Mouse (Mus musculus) MEL (cell line): ENCODE results near the gene Sephs2. TPM values are rescaled to one million over a fixed set of nuclear protein-coding genes. Genes with fewer than 3 reads are reported as not detected.

ENCODE experiments used
- DNase-seq: peaks from one replicate; pipeline ENCODE4 v3.0.0; 2011; ENCODE audit warnings: low read depth, low spot score
- H3K27ac ChIP-seq: 2 replicates; pipeline ENCODE4 v1.5.1; 2012; ENCODE audit warnings: low read depth, mild to moderate bottlenecking, control low read depth, low read length, moderate library complexity; ENCODE audit not compliant: control insufficient read depth
- H3K27me3 ChIP-seq, 2 experiments: fragments of 150-350 bp in 1 of 2; sonication (generic) in 1 of 2; 2 replicates each; pipeline ENCODE4 v1.6.1; 2012; ENCODE audit warnings: low read length in 2 of 2, mild to moderate bottlenecking in 2 of 2, improper control_type of control experiment in 1 of 2, moderate library complexity in 1 of 2; ENCODE audit not compliant: insufficient read depth in 2 of 2, control insufficient read depth in 1 of 2
- H3K36me3 ChIP-seq, 2 experiments: 2 replicates each; pipeline ENCODE4 v1.6.1; 2012 to 2014; ENCODE audit warnings: low read length in 2 of 2, improper control_type of control experiment in 1 of 2, inconsistent platforms in 1 of 2, mild to moderate bottlenecking in 1 of 2; ENCODE audit not compliant: insufficient read depth in 2 of 2, control insufficient read depth in 1 of 2
- H3K4me1 ChIP-seq, 2 experiments: fragments of 150-350 bp in 1 of 2; sonication (generic) in 1 of 2; 2 replicates each; pipeline ENCODE4 v1.6.1; 2012; ENCODE audit warnings: low read length in 2 of 2, improper control_type of control experiment in 1 of 2, mild to moderate bottlenecking in 1 of 2; ENCODE audit not compliant: insufficient read depth in 2 of 2, control insufficient read depth in 1 of 2
- H3K4me3 ChIP-seq, 2 experiments: fragments of 150-350 bp in 1 of 2; sonication (generic) in 1 of 2; 2 replicates each; pipeline ENCODE4 v1.5.1; 2012; ENCODE audit warnings: low read depth in 2 of 2, low read length in 2 of 2, mild to moderate bottlenecking in 2 of 2, moderate library complexity in 2 of 2, control low read depth in 1 of 2, improper control_type of control experiment in 1 of 2; ENCODE audit not compliant: control insufficient read depth in 1 of 2, insufficient read depth in 1 of 2
- H3K79me2 ChIP-seq: 2 replicates; pipeline ENCODE4 v1.6.1; 2012; ENCODE audit warnings: mild to moderate bottlenecking, low read length, moderate library complexity; ENCODE audit not compliant: control insufficient read depth, poor library complexity, insufficient read depth
- H3K9ac ChIP-seq: 2 replicates; pipeline ENCODE4 v1.6.1; 2012; ENCODE audit warnings: low read depth, mild to moderate bottlenecking, control low read depth, low read length, moderate library complexity; ENCODE audit not compliant: control insufficient read depth, poor library complexity, severe bottlenecking
- H3K9me3 ChIP-seq: fragments of 150-350 bp; sonication (generic); replicated peaks from 2 replicates; pipeline ENCODE4 v1.6.1; 2012; ENCODE audit warnings: mild to moderate bottlenecking, low read length, improper control_type of control experiment, moderate library complexity; ENCODE audit not compliant: insufficient read depth
- CHD1 ChIP-seq: IDR thresholded peaks from 2 replicates; pipeline ENCODE4 v1.6.1; 2012; ENCODE audit warnings: low read depth, mild to moderate bottlenecking, inconsistent platforms, low read length, improper control_type of control experiment
- CHD2 ChIP-seq: IDR thresholded peaks from 2 replicates; pipeline ENCODE4 v1.6.1; 2011; ENCODE audit warnings: low read length, improper control_type of control experiment
- CTCF ChIP-seq, 3 experiments: IDR thresholded peaks in 2 of 3; conservative IDR thresholded peaks in 1 of 3; 2 replicates each; pipeline ENCODE4 v1.5.1; 2011 to 2012; ENCODE audit warnings: low read length in 3 of 3, low read depth in 2 of 3, mild to moderate bottlenecking in 2 of 3, improper control_type of control experiment in 1 of 3, inconsistent platforms in 1 of 3, mixed read lengths in 1 of 3, moderate library complexity in 1 of 3; ENCODE audit not compliant: control insufficient read depth in 1 of 3, insufficient read depth in 1 of 3, poor library complexity in 1 of 3, severe bottlenecking in 1 of 3
- GATA1 ChIP-seq: IDR thresholded peaks from 2 replicates; pipeline ENCODE4 v1.6.1; 2011; ENCODE audit warnings: low read depth, low read length, improper control_type of control experiment
- MAFK ChIP-seq: IDR thresholded peaks from 2 replicates; pipeline ENCODE4 v1.6.1; 2011; ENCODE audit warnings: low read depth, mild to moderate bottlenecking, low read length, improper control_type of control experiment, borderline replicate concordance
- MAX ChIP-seq: IDR thresholded peaks from 2 replicates; pipeline ENCODE4 v1.6.1; 2011; ENCODE audit warnings: low read length, improper control_type of control experiment
- MXI1 ChIP-seq: IDR thresholded peaks from 2 replicates; pipeline ENCODE4 v1.6.1; 2011; ENCODE audit warnings: mild to moderate bottlenecking, low read depth, low read length, improper control_type of control experiment
- NRF1 ChIP-seq: IDR thresholded peaks from 2 replicates; pipeline ENCODE4 v1.6.1; 2014; ENCODE audit warnings: low read depth, mild to moderate bottlenecking, inconsistent platforms, low read length, improper control_type of control experiment, moderate library complexity; ENCODE audit not compliant: poor library complexity, insufficient read depth, severe bottlenecking
- POLR2AphosphoS2 ChIP-seq: IDR thresholded peaks from 2 replicates; pipeline ENCODE4 v1.6.1; 2011; ENCODE audit warnings: low read length, improper control_type of control experiment
- POLR2AphosphoS5 ChIP-seq: IDR thresholded peaks from 2 replicates; pipeline ENCODE4 v1.6.1; 2012; ENCODE audit warnings: low read depth, borderline replicate concordance, mild to moderate bottlenecking, inconsistent platforms, low read length, moderate library complexity, mixed read lengths
- RAD21 ChIP-seq: IDR thresholded peaks from 2 replicates; pipeline ENCODE4 v1.6.1; 2011; ENCODE audit warnings: mild to moderate bottlenecking, low read depth, low read length, improper control_type of control experiment
- TAL1 ChIP-seq: IDR thresholded peaks from 2 replicates; pipeline ENCODE4 v1.6.1; 2012; ENCODE audit warnings: mild to moderate bottlenecking, inconsistent platforms, low read length, moderate library complexity, mixed read lengths
- TBP ChIP-seq: IDR thresholded peaks from 2 replicates; pipeline ENCODE4 v1.8.0; 2011; ENCODE audit warnings: low read depth, low read length, improper control_type of control experiment
- TCF12 ChIP-seq: IDR thresholded peaks from 2 replicates; pipeline ENCODE4 v1.6.1; 2014; ENCODE audit warnings: low read depth, mild to moderate bottlenecking, inconsistent platforms, low read length, improper control_type of control experiment, moderate library complexity
- ZMIZ1 ChIP-seq: IDR thresholded peaks from 2 replicates; pipeline ENCODE4 v1.6.1; 2012; ENCODE audit warnings: low read depth, mild to moderate bottlenecking, inconsistent platforms, low read length, improper control_type of control experiment, moderate library complexity
- ZNF384 ChIP-seq: IDR thresholded peaks from 2 replicates; pipeline ENCODE4 v1.6.1; 2012; ENCODE audit warnings: low read depth, mild to moderate bottlenecking, inconsistent platforms, low read length, improper control_type of control experiment
- polyA plus RNA-seq, 2 experiments: library from polyadenylated mRNA; stranded (reverse) in 1 of 2; unstranded in 1 of 2; fragments of >175 nt in 1 of 2; fragments of >200 nt in 1 of 2; gene quantifications; 2 replicates each; pipeline versions ENCODE4 v1.2.1 to v1.2.4; 2012; ENCODE audit warnings: low replicate concordance in 2 of 2, low read depth in 1 of 2; ENCODE audit not compliant: insufficient read length in 2 of 2, insufficient read depth in 1 of 2, missing spikeins in 1 of 2
- total RNA-seq: library from RNA; depleted of rRNA; stranded (reverse); fragments of 300-350 nt; gene quantifications from 2 replicates; pipeline ENCODE4 v1.2.3, GENCODE M21; 2012

Sephs2 gene
- total and polyA plus RNA-seq, 3 experiments, result 109 to 182 TPM; not detected in 1

DNA sequence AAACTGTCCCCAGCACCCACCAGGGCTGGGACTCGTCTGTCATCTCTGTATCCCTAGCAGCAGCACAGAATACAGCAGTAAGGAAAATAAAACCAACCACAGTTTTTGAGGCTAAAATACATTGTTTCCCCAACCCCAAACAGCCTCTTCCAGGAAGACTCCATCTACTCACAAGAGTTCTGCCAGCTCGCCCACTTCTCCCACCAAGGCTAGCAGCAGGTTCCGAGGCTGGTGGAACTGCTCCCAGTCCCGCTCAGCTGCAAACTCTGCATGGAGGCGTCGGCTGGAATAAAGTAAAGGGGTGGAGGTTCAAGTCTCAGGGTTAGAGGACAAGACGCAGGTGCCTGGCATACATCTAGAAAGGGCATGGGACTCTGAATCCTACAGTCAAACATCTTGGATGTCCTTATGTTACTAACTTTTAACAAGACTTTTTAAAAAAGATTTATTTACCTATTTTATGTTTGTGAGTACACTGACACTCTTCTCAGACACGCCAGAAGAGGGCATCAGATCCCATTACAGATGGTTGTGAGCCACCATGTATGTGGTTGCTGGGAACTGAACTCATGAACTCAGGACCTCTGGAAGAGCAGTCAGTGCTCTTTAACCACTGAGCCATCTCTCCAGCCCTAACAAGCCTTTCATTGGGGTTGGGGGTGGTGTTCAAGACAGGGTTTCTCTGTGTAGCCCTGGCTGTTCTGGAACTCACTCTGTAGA is 14.5 kb downstream of the Sephs2 start:
- Histone ChIP-seq H3K27me3 (no peaks in the 10 kb centered on the region), H3K79me2 (peaks cover 11% of the 10 kb centered on the region), H3K9ac (peak overlapping the region; percentile 84), H3K4me1 (peaks cover 19 to 40% of the 10 kb centered on the region in 2 experiments), H3K27ac (peak overlapping the region; percentile 6; the same call in 1 of the 2 replicates), H3K9me3 (no peaks in the 10 kb centered on the region), H3K36me3 (peaks cover 0 to 41% of the 10 kb centered on the region in 2 experiments; a peak in 2 of 4 replicates), H3K4me3 (peak overlapping the region; percentile 65 to 92)
- no peak for TF ChIP-seq CHD2
- TF ChIP-seq NRF1, result no peak
- TF ChIP-seq MAX, result no peak
- 0 out of 2 replicates have a peak, but pooled peaks have one; percentile 7 for TF ChIP-seq TCF12
- no peak; the same call in 1 of the 2 replicates for TF ChIP-seq RAD21
- TF ChIP-seq POLR2AphosphoS5, result no peak
- TF ChIP-seq CTCF (IDR thresholded peaks at IDR 0.05 in 2 of 3, conservative IDR thresholded peaks at IDR 0.05 in 1 of 3; ENCODE audit: control insufficient read depth in 1 of 3, insufficient read depth in 1 of 3, low read depth in 2 of 3, low read length in 3 of 3, poor library complexity in 1 of 3, severe bottlenecking in 1 of 3), result peak in 1 of 3 experiments; percentile 30; a peak in 1 of 6 replicates
- TF ChIP-seq CHD1, result no peak
- TF ChIP-seq TAL1, result no peak
- TF ChIP-seq MXI1, result no peak
- TF ChIP-seq TBP, result no peak; the same call in 1 of the 2 replicates
- no peak for TF ChIP-seq POLR2AphosphoS2
- peak; percentile 46 for DNase-seq

DNA sequence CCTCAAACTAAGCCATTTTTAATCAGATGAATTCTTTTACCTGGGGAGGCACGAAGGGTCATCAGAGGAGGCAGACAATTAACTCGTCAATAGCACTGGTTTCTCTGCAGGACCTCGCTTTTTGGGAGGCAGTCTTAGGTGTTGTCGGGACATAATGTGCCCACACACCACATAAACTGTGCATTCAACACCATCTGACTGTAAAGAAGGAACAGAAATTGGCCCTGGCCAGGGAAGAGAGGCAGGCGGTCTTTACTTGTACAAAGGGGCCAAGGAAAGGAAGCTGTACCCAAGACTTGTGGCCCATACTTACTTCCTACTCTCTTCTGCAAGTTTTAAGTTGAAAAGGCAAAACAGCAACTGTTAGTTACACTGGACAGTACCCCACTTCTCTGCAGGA is 17.3 kb downstream of the Sephs2 start:
- Histone ChIP-seq H3K36me3 (peaks cover 0 to 27% of the 10 kb centered on the region in 2 experiments), H3K27me3 (no peaks in the 10 kb centered on the region), H3K79me2 (peaks cover 11% of the 10 kb centered on the region), H3K4me1 (peaks cover 15 to 26% of the 10 kb centered on the region in 2 experiments), H3K27ac (no peak overlapping the region), H3K4me3 (no peak overlapping the region), H3K9me3 (no peaks in the 10 kb centered on the region), H3K9ac (no peak overlapping the region)
- 0 out of 2 replicates have a peak, but pooled peaks have one; percentile 34 for TF ChIP-seq ZMIZ1
- TF ChIP-seq CTCF (IDR thresholded peaks at IDR 0.05 in 2 of 3, conservative IDR thresholded peaks at IDR 0.05 in 1 of 3; ENCODE audit: control insufficient read depth in 1 of 3, insufficient read depth in 1 of 3, low read depth in 2 of 3, low read length in 3 of 3, poor library complexity in 1 of 3, severe bottlenecking in 1 of 3), result no peak
- no peak for DNase-seq

GRCm38 (mm10) chr7:127255965-127256364 is 17.9 kb downstream of the Sephs2 start:
- TF ChIP-seq GATA1 (peak; percentile 58), MAFK (no peak), ZNF384 (peak; percentile 97)
- Histone ChIP-seq H3K27ac (no peak overlapping the region), H3K4me3 (no peak overlapping the region), H3K79me2 (peaks cover 11% of the 10 kb centered on the region), H3K4me1 (peaks cover 12 to 22% of the 10 kb centered on the region in 2 experiments), H3K27me3 (no peaks in the 10 kb centered on the region), H3K9me3 (no peaks in the 10 kb centered on the region), H3K36me3 (peaks cover 0 to 25% of the 10 kb centered on the region in 2 experiments), H3K9ac (no peak overlapping the region)
- peak; percentile 47 for DNase-seq
